35 mouse cellular contexts compared by ENCODE assay signal in genomic region chr11:102536210-102536609, GRCm38 (mm10). TPM values are rescaled to one million over a fixed set of nuclear protein-coding genes. Genes with fewer than 3 reads are reported as not detected.
DNase-seq lines count a peak whose midpoint lies in the region; ATAC-seq and TF ChIP-seq lines count a peak whose summit lies in the region.
"Had no signal": no experiment of that assay in that cellular context is flagged by ENCODE, and none has a peak within 500 bp of the region (broad histone marks: within the 10 kb centered on the region; RNA-seq: fewer than 3 reads in every experiment).

No protein-coding gene starts in this region.

- no peak for ATAC-seq in lung, postnatal 0 days
- peak; percentile 44 for ATAC-seq in Patski
- ATAC-seq: intestine, postnatal 0 days had no signal

- CTCF ChIA-PET in Patski (lab: Charles Lee), result no interaction called here

- H3K4me2 ChIP-seq in lung, postnatal 0 days (replicated peaks; ENCODE audit: low read depth, low read length), result no peak overlapping the region
- H3K4me2 ChIP-seq: embryonic facial prominence, embryonic 12.5 days; forebrain, embryonic 12.5 days; heart, embryonic 12.5 days; hindbrain, embryonic 13.5 days; limb, embryonic 15.5 days; liver, embryonic 13.5 days had no signal

- DNase-seq in lung, postnatal 0 days (ENCODE audit: low spot score), result peak; percentile 29
- no peak for DNase-seq in lung, postnatal 10 days
- peak; percentile 20 for DNase-seq in Patski (ENCODE audit: low read depth, low spot score)
- DNase-seq in fibroblast of lung, adult 2 months (ENCODE audit: low read depth), result peak; percentile 37
- no peak for DNase-seq in retina, postnatal 1 day
- no peak for DNase-seq in layer of hippocampus, postnatal 10 days (ENCODE audit: low spot score in 2 of 2)
- DNase-seq in left cerebral cortex, adult 11 months (ENCODE audit: low spot score), result no peak
- DNase-seq: adrenal gland, adult 8-10 months; cerebellum, adult 11-12 months; cerebellum, adult 9-11 months; embryo, embryonic 11 days; gastrocnemius, adult 2 months; gastrocnemius, postnatal 36 days; heart, adult 2 months; heart, postnatal 4 days; kidney, adult 9 months; kidney, postnatal 14 days; layer of hippocampus, adult 9-11 months; liver, embryonic 13.5 days; lung, adult 18-20 months; lung, postnatal 14 days; midbrain, embryonic 14.5 days; right cerebral cortex, postnatal 14 days; spleen, adult 18-20 months; thymus, adult 18-20 months; thymus, postnatal 25 days had no signal

- 47% methylated on average over 3 of the region's 3 CpGs for WGBS in lung, postnatal 0 days

- H3K4me1 ChIP-seq in lung, postnatal 0 days (ENCODE audit: insufficient read depth, low read depth, low read length), result no peaks in the 10 kb centered on the region
- H3K4me1 ChIP-seq: embryonic facial prominence, embryonic 12.5 days; hindbrain, embryonic 13.5 days; limb, embryonic 10.5 days; limb, embryonic 15.5 days had no signal

- no peak overlapping the region for H3K9ac ChIP-seq in lung, postnatal 0 days (replicated peaks; ENCODE audit: low read depth)
- H3K9ac ChIP-seq: embryonic facial prominence, embryonic 12.5 days; forebrain, embryonic 12.5 days; heart, embryonic 12.5 days; hindbrain, embryonic 13.5 days; limb, embryonic 15.5 days; liver, embryonic 13.5 days had no signal

- in situ Hi-C loops in Patski (cut with MboI; ENCODE audit: low pct_unique_long_range_greater_than_20kb), result no loop called here

- no peak for TF ChIP-seq EP300 in lung, postnatal 0 days (IDR thresholded peaks at IDR 0.05)

- no peak overlapping the region for H3K4me3 ChIP-seq in lung, postnatal 0 days (ENCODE audit: low read depth, low read length)
- H3K4me3 ChIP-seq: embryonic facial prominence, embryonic 12.5 days; forebrain, embryonic 12.5 days; gastrocnemius, adult 2 months; heart, adult 2 months; heart, embryonic 12.5 days; hindbrain, embryonic 13.5 days; limb, embryonic 10.5 days; limb, embryonic 15.5 days; liver, embryonic 13.5 days had no signal

- H3K27ac ChIP-seq in lung, postnatal 0 days (ENCODE audit: low read length), result no peak overlapping the region
- H3K27ac ChIP-seq: embryonic facial prominence, embryonic 12.5 days; forebrain, embryonic 12.5 days; heart, adult 2 months; hindbrain, embryonic 13.5 days; limb, embryonic 10.5 days; limb, embryonic 15.5 days; liver, embryonic 13.5 days had no signal

- H3K9me3 ChIP-seq in lung, postnatal 0 days (ENCODE audit: low read length), result no peaks in the 10 kb centered on the region
- H3K9me3 ChIP-seq: embryonic facial prominence, embryonic 12.5 days; forebrain, embryonic 12.5 days; heart, embryonic 12.5 days; hindbrain, embryonic 13.5 days; limb, embryonic 10.5 days; limb, embryonic 15.5 days; liver, embryonic 13.5 days had no signal

- no peak for TF ChIP-seq CTCF in lung, postnatal 0 days (IDR thresholded peaks at IDR 0.05)
- TF ChIP-seq CTCF in Patski (IDR thresholded peaks at IDR 0.05), result no peak

- no peaks in the 10 kb centered on the region for H3K36me3 ChIP-seq in lung, postnatal 0 days (ENCODE audit: insufficient read depth, low read length)

- no peaks in the 10 kb centered on the region for H3K27me3 ChIP-seq in lung, postnatal 0 days (replicated peaks; ENCODE audit: insufficient read depth, low read length)
- no peaks in the 10 kb centered on the region for H3K27me3 ChIP-seq in Patski
- H3K27me3 ChIP-seq: CH12.LX; embryonic facial prominence, embryonic 12.5 days; forebrain, embryonic 12.5 days; heart, embryonic 12.5 days; hindbrain, embryonic 13.5 days; limb, embryonic 15.5 days; liver, embryonic 13.5 days had no signal

- POLR2A ChIA-PET in Patski (lab: Charles Lee), result interaction anchor here (0.5 to 1.6 kb wide), 2 partner anchors 14 to 21 kb away, joined by 3 read pairs; no protein-coding TSS in a partner anchor

RNA-seq across cellular contexts. Expression of gene Gpatch8, which starts 20.0 kb away (rescaled TPM):
- polyA plus RNA-seq in lung, postnatal 0 days (2015; fragmentation: Nextera tagmentation; extraction: Ambion mirVana), result 25.3 and 27.4 TPM in 2 replicates
- 27.5 TPM for polyA plus RNA-seq in Patski (2021)
- 10 to 100 TPM; 47.0 to 51.1 TPM for total RNA-seq in layer of hippocampus, postnatal 10 days (2021)

RNA-seq across cellular contexts. Expression of gene Gm11627, which starts 43.1 kb away (rescaled TPM):
- 8.0 and 11.4 TPM in 2 replicates for polyA plus RNA-seq in lung, postnatal 0 days (2015; fragmentation: Nextera tagmentation; extraction: Ambion mirVana)
- not detected for polyA plus RNA-seq in Patski (2021)
- total RNA-seq in layer of hippocampus, postnatal 10 days (2021), result 1 to 10 TPM; 6.0 to 7.1 TPM
- total RNA-seq: gastrocnemius, adult 2 months; gastrocnemius, postnatal 36 days; monocyte, adult 5-6 weeks had no signal

Comparison
In these comparisons a context has a peak if more than half of its experiments do, and no peak if none do; other contexts are left out.
1. DNase-seq: peak in lung, postnatal 0 days (single experiment), Patski (single experiment) and fibroblast of lung, adult 2 months (single experiment); none in lung, postnatal 10 days (single experiment), retina, postnatal 1 day (single experiment), layer of hippocampus, postnatal 10 days (0 of 2) and left cerebral cortex, adult 11 months (single experiment).